14 mouse cellular contexts compared by ENCODE assay signal in genomic region chr7:64226339-64227194, GRCm38 (mm10).
DNase-seq lines count a peak whose midpoint lies in the region; ATAC-seq and TF ChIP-seq lines count a peak whose summit lies in the region.
"Had no signal": no experiment of that assay in that cellular context is flagged by ENCODE, and none has a peak within 500 bp of the region (broad histone marks: within the 10 kb centered on the region; RNA-seq: fewer than 3 reads in every experiment).

No protein-coding gene starts in this region.

- 0 out of 2 replicates have a peak, but pooled peaks have one; percentile 18 for TF ChIP-seq CTCF in layer of hippocampus, adult 2 months (conservative IDR thresholded peaks at IDR 0.05)
- peak; percentile 46 for TF ChIP-seq CTCF in ES-Bruce4 (IDR thresholded peaks at IDR 0.05; ENCODE audit: low read depth, low read length)

- H3K4me1 ChIP-seq in ES-Bruce4 (ENCODE audit: control insufficient read depth, insufficient read depth, low read length), result no peaks in the 10 kb centered on the region
- H3K4me1 ChIP-seq in forebrain, embryonic 13.5 days, result no peaks in the 10 kb centered on the region
- H3K4me1 ChIP-seq: liver, embryonic 15.5 days had no signal

- H3K9ac ChIP-seq in ES-Bruce4 (ENCODE audit: low read depth, poor library complexity, severe bottlenecking), result no peak overlapping the region
- H3K9ac ChIP-seq in forebrain, embryonic 13.5 days, result no peak overlapping the region
- H3K9ac ChIP-seq: liver, embryonic 15.5 days had no signal

- DNase-seq in adrenal gland, adult 2 months, result peak; percentile 35
- DNase-seq in adrenal gland, postnatal 25 days, result no peak
- no peak for DNase-seq in layer of hippocampus, adult 2 months (ENCODE audit: low spot score in 2 of 2)
- DNase-seq in layer of hippocampus, adult 8-10 months (ENCODE audit: low spot score in 2 of 2), result no peak
- no peak for DNase-seq in spleen, postnatal 4 days (ENCODE audit: low spot score in 2 of 2)
- no peak for DNase-seq in left cerebral cortex, postnatal 4 days
- DNase-seq: B cell, adult 2 months; cerebellum, adult 9-10 months; heart, postnatal 4 days; midbrain, embryonic 14.5 days; thymus, postnatal 36 days had no signal

- H3K36me3 ChIP-seq in ES-Bruce4 (ENCODE audit: control insufficient read depth, insufficient read depth, low read length, poor library complexity, severe bottlenecking), result no peaks in the 10 kb centered on the region
- H3K36me3 ChIP-seq in forebrain, embryonic 13.5 days (ENCODE audit: poor library complexity, severe bottlenecking), result no peaks in the 10 kb centered on the region
- H3K36me3 ChIP-seq: liver, embryonic 15.5 days had no signal

- intact Hi-C loops in left cerebral cortex, postnatal 4 days (cut with DNase I), result no loop called here

- no peaks in the 10 kb centered on the region for H3K27me3 ChIP-seq in ES-Bruce4 (ENCODE audit: control insufficient read depth, insufficient read depth, low read length, poor library complexity, severe bottlenecking)
- H3K27me3 ChIP-seq in forebrain, embryonic 13.5 days, result no peaks in the 10 kb centered on the region
- H3K27me3 ChIP-seq: liver, embryonic 15.5 days had no signal

- 0 out of 2 replicates have a peak, but pooled peaks have one; percentile 36 for ATAC-seq in forebrain, embryonic 13.5 days

- no peak overlapping the region for H3K4me3 ChIP-seq in layer of hippocampus, adult 2 months
- H3K4me3 ChIP-seq in ES-Bruce4 (ENCODE audit: low read depth, low read length), result no peak overlapping the region
- no peak overlapping the region for H3K4me3 ChIP-seq in forebrain, embryonic 13.5 days
- H3K4me3 ChIP-seq: liver, embryonic 15.5 days had no signal

- H3K9me3 ChIP-seq in ES-Bruce4 (replicated peaks; ENCODE audit: control insufficient read depth, insufficient read depth, low read length, poor library complexity, severe bottlenecking), result no peaks in the 10 kb centered on the region
- no peaks in the 10 kb centered on the region for H3K9me3 ChIP-seq in forebrain, embryonic 13.5 days (replicated peaks)
- H3K9me3 ChIP-seq: liver, embryonic 15.5 days had no signal

- 62% methylated on average over 27 of the region's 27 CpGs for WGBS in forebrain, embryonic 13.5 days

- no peak overlapping the region for H3K4me2 ChIP-seq in forebrain, embryonic 13.5 days
- H3K4me2 ChIP-seq: liver, embryonic 15.5 days had no signal

- no peak for TF ChIP-seq EP300 in ES-Bruce4 (IDR thresholded peaks at IDR 0.05; ENCODE audit: insufficient read depth, low read depth, low read length)

- H3K27ac ChIP-seq in layer of hippocampus, adult 2 months, result no peak overlapping the region
- no peak overlapping the region for H3K27ac ChIP-seq in ES-Bruce4 (ENCODE audit: insufficient read depth, low read length)
- no peak overlapping the region for H3K27ac ChIP-seq in forebrain, embryonic 13.5 days
- H3K27ac ChIP-seq: liver, embryonic 15.5 days had no signal

- TF ChIP-seq POLR2A in ES-Bruce4 (IDR thresholded peaks at IDR 0.05; ENCODE audit: insufficient read depth, low read length), result no peak
